Mouse (Mus musculus) neural tube, embryonic 11.5 days (tissue): ENCODE results near the gene Zfyve19. TPM values are rescaled to one million over a fixed set of nuclear protein-coding genes. Genes with fewer than 3 reads are reported as not detected.
A peak's percentile ranks its signal among the peaks of the same experiment; 100 is the strongest.

Experiments used
- ATAC-seq: fragments of 200-750 bp; cut with Nextera tagmentation; 2 replicates; pipeline ENCODE4 v1.8.0; 2017; ENCODE audit warnings: moderate number of reproducible peaks, mild to moderate bottlenecking, moderate TSS enrichment, moderate library complexity; ENCODE audit not compliant: insufficient read depth, low FRiP score, low TSS enrichment
- DNase-seq: peaks from one replicate; pipeline ENCODE4 v3.0.0-alpha.2; 2015; ENCODE audit warnings: low spot score
- H3K27ac ChIP-seq: fragments of 300-500 bp; sonication (generic); 2 replicates; pipeline ENCODE4 v1.5.1; 2014; ENCODE audit warnings: low read depth, mild to moderate bottlenecking, low read length
- H3K27me3 ChIP-seq: fragments of 300-500 bp; sonication (generic); 2 replicates; pipeline ENCODE4 v1.6.1; 2014; ENCODE audit warnings: mild to moderate bottlenecking, low read length, mixed read lengths; ENCODE audit not compliant: control insufficient read depth, insufficient read depth
- H3K36me3 ChIP-seq: fragments of 300-500 bp; sonication (generic); 2 replicates; pipeline ENCODE4 v1.6.1; 2014; ENCODE audit warnings: mild to moderate bottlenecking, low read length, moderate library complexity, mixed read lengths; ENCODE audit not compliant: control insufficient read depth, insufficient read depth
- H3K4me1 ChIP-seq: fragments of 300-500 bp; sonication (generic); 2 replicates; pipeline ENCODE4 v1.6.1; 2014; ENCODE audit warnings: low read length, mixed read lengths; ENCODE audit not compliant: control insufficient read depth, insufficient read depth
- H3K4me2 ChIP-seq: fragments of 300-500 bp; sonication (generic); 2 replicates; pipeline ENCODE4 v1.6.1; 2014; ENCODE audit warnings: low read depth, mild to moderate bottlenecking, moderate library complexity
- H3K4me3 ChIP-seq: fragments of 300-500 bp; sonication (generic); 2 replicates; pipeline ENCODE4 v1.5.1; 2014; ENCODE audit warnings: low read depth, low read length
- H3K9ac ChIP-seq: fragments of 300-500 bp; sonication (generic); 2 replicates; pipeline ENCODE4 v1.6.1; 2014; ENCODE audit warnings: mild to moderate bottlenecking, low read length
- H3K9me3 ChIP-seq: fragments of 300-500 bp; sonication (generic); 2 replicates; pipeline ENCODE4 v1.6.1; 2016; ENCODE audit warnings: low read length; ENCODE audit not compliant: control insufficient read depth
- WGBS: fragments of 180-500 bp; shearing (Covaris S2); extraction: QIAGEN DNeasy Blood & Tissue Kit; methylation state at CpG from one replicate; pipeline ENCODE4 v1.1.7; 2014; 5-methylcytosine and 5-hydroxymethylcytosine counted together
- polyA plus RNA-seq: library from polyadenylated mRNA; unstranded; fragments of >200 nt; fragmentation: Nextera tagmentation; extraction: Ambion mirVana; gene quantifications from 2 replicates; pipeline ENCODE4 v1.2.1, GENCODE M21; 2014

Gene Zfyve19
- polyA plus RNA-seq, 1 experiment from 2014 or later = 52.5 TPM

- 55% methylated on average over 8 of the region's 8 CpGs for WGBS
- Histone ChIP-seq H3K27ac (no peak overlapping the region), H3K4me2 (no peak overlapping the region), H3K9ac (no peak overlapping the region), H3K36me3 (no peaks in the 10 kb centered on the region; the same call in 1 of the 2 replicates), H3K4me3 (no peak overlapping the region), H3K4me1 (peaks cover 27% of the 10 kb centered on the region), H3K27me3 (peaks cover 15% of the 10 kb centered on the region), H3K9me3 (no peaks in the 10 kb centered on the region)
- no peak for ATAC-seq
- peak; percentile 50 for DNase-seq
Observed at GRCm38 (mm10) chr2:119171574-119171973, 36.8 kb upstream of the Zfyve19 start.

- WGBS = 78% methylated on average over 7 of the region's 7 CpGs
- Histone ChIP-seq H3K4me3 (no peak overlapping the region), H3K4me1 (peaks cover 27% of the 10 kb centered on the region), H3K9me3 (no peaks in the 10 kb centered on the region), H3K36me3 (no peaks in the 10 kb centered on the region; the same call in none of the 2 replicates), H3K4me2 (no peak overlapping the region), H3K27ac (0 out of 2 replicates have a peak overlapping the region, but pooled peaks have one; percentile 67), H3K27me3 (peaks cover 7% of the 10 kb centered on the region; the same call in 1 of the 2 replicates), H3K9ac (no peak overlapping the region)
- DNase-seq (no peak), ATAC-seq (0 out of 2 replicates have a peak, but pooled peaks have one; percentile 1)
Observed at GRCm38 (mm10) chr2:119172446-119172845, 36.0 kb upstream of the Zfyve19 start.

GRCm38 (mm10) chr2:119172862-119173576 is 35.4 kb upstream of the Zfyve19 start:
- peaks cover 27% of the 10 kb centered on the region for H3K4me1 ChIP-seq
- H3K9ac ChIP-seq = peak overlapping the region; percentile 33; the same call in 1 of the 2 replicates
- ATAC-seq = peak; percentile 66; the same call in 1 of the 2 replicates
- H3K27me3 ChIP-seq = 0 out of 2 replicates have a peak, but pooled peaks cover 6% of the 10 kb centered on the region
- WGBS = 13% methylated on average over 13 of the region's 13 CpGs
- H3K36me3 ChIP-seq = peaks cover under 1% of the 10 kb centered on the region
- 0 out of 2 replicates have a peak overlapping the region, but pooled peaks have one; percentile 17 for H3K4me2 ChIP-seq
- DNase-seq = peak; percentile 45
- no peak overlapping the region for H3K4me3 ChIP-seq
- no peaks in the 10 kb centered on the region for H3K9me3 ChIP-seq
- H3K27ac ChIP-seq = peak overlapping the region; percentile 67

- H3K27ac ChIP-seq = peak within 1 kb of the TSS; percentile 67
- H3K4me3 ChIP-seq = no peak within 1 kb of the TSS
- no peak for DNase-seq
- H3K4me2 ChIP-seq = 0 out of 2 replicates have a peak within 1 kb of the TSS, but pooled peaks have one; percentile 17
- H3K9me3 ChIP-seq = no peaks in the 10 kb centered on the region
- ATAC-seq = no peak
- peaks cover 2% of the 10 kb centered on the region for H3K36me3 ChIP-seq
- WGBS = 43% methylated on average over 8 of the region's 8 CpGs
- H3K9ac ChIP-seq = no peak within 1 kb of the TSS; the same call in none of the 2 replicates
- H3K4me1 ChIP-seq = peaks cover 27% of the 10 kb centered on the region
- 0 out of 2 replicates have a peak, but pooled peaks cover 3% of the 10 kb centered on the region for H3K27me3 ChIP-seq
Observed at GRCm38 (mm10) chr2:119173991-119174651, 34.3 kb upstream of the Zfyve19 start, which contains the start of gene Gm14137. Gm14137 (plus strand) TSS chr2:119174509.

GRCm38 (mm10) chr2:119174866-119175265 is 33.6 kb upstream of the Zfyve19 start:
- 56% methylated on average over 14 of the region's 14 CpGs for WGBS
- Histone ChIP-seq H3K9me3 (no peaks in the 10 kb centered on the region), H3K4me2 (no peak overlapping the region), H3K9ac (no peak overlapping the region), H3K4me1 (peaks cover 27% of the 10 kb centered on the region), H3K36me3 (peaks cover 4% of the 10 kb centered on the region), H3K4me3 (no peak overlapping the region), H3K27ac (no peak overlapping the region), H3K27me3 (no peaks in the 10 kb centered on the region)
- no peak for ATAC-seq
- no peak for DNase-seq

GRCm38 (mm10) chr2:119175614-119176013 is 32.8 kb upstream of the Zfyve19 start:
- Histone ChIP-seq H3K27ac (no peak overlapping the region), H3K4me3 (no peak overlapping the region), H3K9me3 (no peaks in the 10 kb centered on the region), H3K27me3 (no peaks in the 10 kb centered on the region), H3K9ac (no peak overlapping the region), H3K36me3 (peaks cover 4% of the 10 kb centered on the region), H3K4me1 (peaks cover 27% of the 10 kb centered on the region), H3K4me2 (no peak overlapping the region)
- 76% methylated on average over 6 of the region's 6 CpGs for WGBS
- ATAC-seq (no peak), DNase-seq (no peak)

GRCm38 (mm10) chr2:119176761-119177160 is 31.7 kb upstream of the Zfyve19 start:
- Histone ChIP-seq H3K9ac (no peak overlapping the region), H3K4me3 (no peak overlapping the region), H3K27me3 (no peaks in the 10 kb centered on the region), H3K9me3 (no peaks in the 10 kb centered on the region), H3K4me2 (no peak overlapping the region), H3K36me3 (peaks cover 4% of the 10 kb centered on the region), H3K27ac (no peak overlapping the region), H3K4me1 (peaks cover 27% of the 10 kb centered on the region)
- no peak for DNase-seq
- 70% methylated on average over 3 of the region's 3 CpGs for WGBS
- ATAC-seq = no peak

GRCm38 (mm10) chr2:119177384-119177939 is 31.0 kb upstream of the Zfyve19 start:
- Histone ChIP-seq H3K36me3 (peaks cover 4% of the 10 kb centered on the region), H3K9ac (no peak overlapping the region), H3K9me3 (no peaks in the 10 kb centered on the region), H3K4me3 (no peak overlapping the region), H3K27me3 (no peaks in the 10 kb centered on the region), H3K4me1 (peaks cover 22% of the 10 kb centered on the region), H3K27ac (no peak overlapping the region), H3K4me2 (no peak overlapping the region)
- DNase-seq (no peak), ATAC-seq (no peak)
- WGBS = 90% methylated on average over 5 of the region's 5 CpGs
